Mouse (Mus musculus): ENCODE results near the gene Zfp512. TPM values are rescaled to one million over a fixed set of nuclear protein-coding genes. Genes with fewer than 3 reads are reported as not detected.
"Not testable (repeated sequence)": the region's sequence is repeated elsewhere in the genome, so short reads cannot be mapped to it uniquely, and the experiment has no call there.

Gene Zfp512
- polyA plus RNA-seq, 2 experiments: 38.1 to 41.5 TPM

DNA sequence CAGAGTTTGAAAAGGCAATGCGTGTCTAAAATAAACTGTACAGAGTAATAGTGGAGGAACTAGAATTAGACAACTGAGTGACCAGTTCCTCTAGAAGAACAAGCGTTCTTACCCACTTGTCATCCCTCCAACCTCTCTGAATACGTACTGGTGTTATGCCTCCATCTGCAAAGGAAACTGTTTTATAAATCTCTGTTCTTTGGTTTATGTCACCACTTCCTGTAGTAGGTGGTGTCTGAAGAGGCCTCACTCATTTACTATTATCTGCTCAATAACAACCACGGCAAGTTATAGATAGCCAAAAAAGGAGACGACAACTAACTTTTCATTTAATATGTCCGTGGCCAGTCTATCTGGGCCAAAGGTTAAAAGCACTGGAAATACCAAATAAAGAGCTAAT is 68.3 kb downstream of the Zfp512 start:
- no peak for ATAC-seq (ENCODE audit: low FRiP score, low read depth)
- Histone ChIP-seq H3K4me3 (replicated peaks; ENCODE audit: low read length) (no peak overlapping the region), H3K27me3 (ENCODE audit: control insufficient read depth, insufficient read depth, low read length) (no peaks in the 10 kb centered on the region), H3K4me1 (ENCODE audit: control insufficient read depth, insufficient read depth, low read length) (no peaks in the 10 kb centered on the region), H3K27ac (replicated peaks; ENCODE audit: low read depth, low read length) (no peak overlapping the region), H3K4me2 (replicated peaks; ENCODE audit: low read depth, low read length, severe bottlenecking) (no peak overlapping the region), H3K9me3 (ENCODE audit: control insufficient read depth, low read length) (no peaks in the 10 kb centered on the region), H3K9ac (ENCODE audit: low read depth, low read length, severe bottlenecking) (no peak overlapping the region), H3K36me3 (ENCODE audit: control insufficient read depth, insufficient read depth, low read length) (peaks cover 71% of the 10 kb centered on the region)
- WGBS: 92% methylated on average over 6 of the region's 6 CpGs
- DNase-seq (ENCODE audit: low spot score): no peak
- TF ChIP-seq POLR2A (IDR thresholded peaks at IDR 0.05; ENCODE audit: borderline replicate concordance, extremely low read depth, insufficient read depth, insufficient read length): no peak

DNA sequence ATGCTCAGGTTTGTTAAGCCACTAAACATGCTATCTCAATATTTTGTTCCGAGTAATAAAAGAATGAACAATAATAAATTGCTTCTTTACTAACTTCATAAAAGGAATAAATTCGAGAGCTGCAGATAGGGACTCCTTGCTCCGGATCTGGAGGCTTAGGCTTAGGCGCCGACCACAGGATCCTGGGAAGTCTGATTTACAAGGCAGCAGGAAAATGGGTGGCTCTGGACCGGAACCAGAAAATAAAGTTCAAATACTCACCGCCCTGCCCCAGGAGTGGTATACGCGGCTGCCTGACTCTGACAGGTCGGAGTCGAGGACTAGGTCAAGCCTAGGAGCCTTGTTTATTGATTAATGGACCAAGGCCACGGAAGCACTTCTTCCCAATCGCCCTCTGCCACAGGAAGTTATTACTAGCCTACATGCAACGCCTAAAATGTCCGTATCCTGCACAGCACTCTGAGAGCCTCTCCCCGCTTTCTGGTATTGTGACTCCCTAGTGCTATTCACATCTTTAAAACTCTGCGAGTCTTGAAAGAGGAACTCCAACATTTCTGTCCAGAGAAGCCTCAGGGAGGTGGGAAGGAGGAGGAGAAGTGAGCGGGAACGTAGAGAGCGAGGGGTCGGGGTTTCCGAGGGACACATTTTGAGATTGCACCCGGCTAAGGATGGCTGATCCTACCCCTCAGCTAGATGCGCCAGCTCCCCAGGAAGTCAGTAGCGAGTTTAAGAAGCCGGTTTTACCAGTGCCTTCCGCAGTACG is 74.3 kb downstream of the Zfp512 start, which contains the start of gene Slc4a1ap:
Slc4a1ap (plus strand) TSS at position 642 of the 763 bp plus-strand sequence.
- 0 out of 2 replicates have a peak, but pooled peaks have one; percentile 28 for TF ChIP-seq POLR2A (IDR thresholded peaks at IDR 0.05; ENCODE audit: borderline replicate concordance, extremely low read depth, insufficient read depth, insufficient read length)
- 2% methylated on average over 28 of the region's 28 CpGs for WGBS
- Histone ChIP-seq H3K27ac (replicated peaks; ENCODE audit: low read depth, low read length) (peak within 1 kb of the TSS; percentile 82; the same call in 1 of the 2 replicates), H3K36me3 (ENCODE audit: control insufficient read depth, insufficient read depth, low read length) (peaks cover 41% of the 10 kb centered on the region), H3K4me2 (replicated peaks; ENCODE audit: low read depth, low read length, severe bottlenecking) (peak within 1 kb of the TSS; percentile 85), H3K4me1 (ENCODE audit: control insufficient read depth, insufficient read depth, low read length) (peaks cover 11% of the 10 kb centered on the region), H3K4me3 (replicated peaks; ENCODE audit: low read length) (peak within 1 kb of the TSS; percentile 86), H3K27me3 (ENCODE audit: control insufficient read depth, insufficient read depth, low read length) (no peaks in the 10 kb centered on the region), H3K9ac (ENCODE audit: low read depth, low read length, severe bottlenecking) (peak within 1 kb of the TSS; percentile 84), H3K9me3 (ENCODE audit: control insufficient read depth, low read length) (no peaks in the 10 kb centered on the region)
- DNase-seq (ENCODE audit: low spot score): peak; percentile 75
- ATAC-seq (ENCODE audit: low FRiP score, low read depth): peak; percentile 83

DNA sequence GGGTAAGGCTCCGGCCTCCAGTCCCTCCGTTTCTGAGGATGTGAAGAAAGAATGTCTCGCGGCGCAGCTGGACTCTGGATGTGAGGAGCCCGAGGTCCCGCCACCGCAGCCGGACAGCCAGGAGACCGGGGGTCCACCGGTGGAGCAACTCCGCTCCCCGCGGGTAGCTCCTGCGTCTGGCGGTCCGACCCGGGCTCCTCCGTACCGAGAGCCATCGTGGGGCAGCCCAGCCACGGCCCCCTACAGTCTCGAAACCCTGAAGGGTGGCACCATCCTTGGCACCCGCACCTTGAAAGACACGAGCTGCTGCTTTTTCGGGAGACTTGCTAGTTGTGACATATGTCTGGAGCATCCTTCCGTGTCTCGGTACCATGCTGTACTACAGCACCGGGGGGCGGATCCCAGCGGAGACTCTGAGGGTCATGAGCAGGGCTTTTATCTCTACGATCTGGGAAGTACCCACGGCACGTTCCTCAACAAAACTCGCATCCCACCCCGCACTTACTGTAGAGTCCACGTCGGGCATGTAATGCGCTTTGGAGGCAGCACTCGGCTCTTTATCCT is 75.0 kb downstream of the Zfp512 start:
- no peak for DNase-seq (ENCODE audit: low spot score)
- 0 out of 2 replicates have a peak, but pooled peaks have one; percentile 6 for ATAC-seq (ENCODE audit: low FRiP score, low read depth)
- TF ChIP-seq POLR2A (IDR thresholded peaks at IDR 0.05; ENCODE audit: borderline replicate concordance, extremely low read depth, insufficient read depth, insufficient read length): no peak

DNA sequence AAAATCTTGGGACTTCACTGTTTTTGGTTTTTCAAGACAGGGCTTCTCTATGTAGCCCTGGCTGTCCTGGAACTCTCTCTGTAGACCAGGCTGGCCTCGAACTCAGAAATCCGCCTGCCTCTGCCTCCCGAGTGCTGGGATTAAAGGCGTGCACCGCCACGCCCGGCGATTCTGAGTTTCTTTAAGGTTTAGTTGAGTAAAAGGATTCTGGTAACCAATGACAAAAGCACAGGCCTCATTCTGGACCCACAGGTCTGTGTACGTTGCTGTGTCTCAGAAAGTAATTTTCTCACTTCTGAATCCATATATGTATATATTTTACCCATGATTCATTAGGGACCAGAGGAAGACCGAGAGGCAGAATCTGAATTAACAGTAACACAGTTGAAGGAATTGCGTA is 75.5 kb downstream of the Zfp512 start, which contains the start of gene Supt7l:
Supt7l (minus strand) TSS at position 101 of the 400 bp plus-strand sequence.
- peak within 1 kb of the TSS; percentile 84 for H3K9ac ChIP-seq (ENCODE audit: low read depth, low read length, severe bottlenecking)
- H3K9me3 ChIP-seq (ENCODE audit: control insufficient read depth, low read length); H3K27me3 ChIP-seq (ENCODE audit: control insufficient read depth, insufficient read depth, low read length); ATAC-seq (ENCODE audit: low FRiP score, low read depth); DNase-seq (ENCODE audit: low spot score): not testable (repeated sequence)
- peaks cover 42% of the 10 kb centered on the region for H3K36me3 ChIP-seq (ENCODE audit: control insufficient read depth, insufficient read depth, low read length)
- H3K4me1 ChIP-seq (ENCODE audit: control insufficient read depth, insufficient read depth, low read length): peaks cover 11% of the 10 kb centered on the region
- peak within 1 kb of the TSS; percentile 86 for H3K4me3 ChIP-seq (replicated peaks; ENCODE audit: low read length)
- H3K27ac ChIP-seq (replicated peaks; ENCODE audit: low read depth, low read length): peak within 1 kb of the TSS; percentile 82; the same call in 1 of the 2 replicates
- 77% methylated on average over 11 of the region's 11 CpGs for WGBS
- peak within 1 kb of the TSS; percentile 85 for H3K4me2 ChIP-seq (replicated peaks; ENCODE audit: low read depth, low read length, severe bottlenecking)

More for the DNA sequence above, 75.0 kb downstream of the Zfp512 start:
- peak overlapping the region; percentile 84 for H3K9ac ChIP-seq (ENCODE audit: low read depth, low read length, severe bottlenecking)
- H3K4me2 ChIP-seq (replicated peaks; ENCODE audit: low read depth, low read length, severe bottlenecking): peak overlapping the region; percentile 85
- 3% methylated on average over 40 of the region's 40 CpGs for WGBS
- no peaks in the 10 kb centered on the region for H3K27me3 ChIP-seq (ENCODE audit: control insufficient read depth, insufficient read depth, low read length)
- no peaks in the 10 kb centered on the region for H3K9me3 ChIP-seq (ENCODE audit: control insufficient read depth, low read length)
- peak overlapping the region; percentile 86 for H3K4me3 ChIP-seq (replicated peaks; ENCODE audit: low read length)
- H3K36me3 ChIP-seq (ENCODE audit: control insufficient read depth, insufficient read depth, low read length): peaks cover 43% of the 10 kb centered on the region
- 0 out of 2 replicates have a peak overlapping the region, but pooled peaks have one; percentile 82 for H3K27ac ChIP-seq (replicated peaks; ENCODE audit: low read depth, low read length)
- peaks cover 11% of the 10 kb centered on the region for H3K4me1 ChIP-seq (ENCODE audit: control insufficient read depth, insufficient read depth, low read length)

DNA sequence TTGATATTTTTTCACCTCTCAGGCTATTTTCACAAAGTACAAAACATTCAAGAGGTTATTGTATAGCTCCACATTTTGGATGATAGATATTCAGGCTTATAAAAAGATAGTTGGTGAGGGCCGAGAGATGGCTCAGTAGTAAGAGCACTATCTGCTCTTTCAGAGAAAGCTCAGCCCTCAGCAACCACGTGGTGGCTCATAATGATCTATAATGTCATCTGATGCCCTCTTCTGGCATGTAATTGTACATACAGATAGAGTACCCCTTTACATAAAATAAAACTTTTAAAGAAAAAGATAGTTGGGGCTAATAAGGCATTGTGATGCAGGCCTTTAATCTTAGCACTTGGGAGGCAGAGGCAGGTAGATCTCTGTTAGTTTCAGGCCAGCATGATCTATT is 76.3 kb downstream of the Zfp512 start:
- DNase-seq (ENCODE audit: low spot score) (no peak), ATAC-seq (ENCODE audit: low FRiP score, low read depth) (no peak)
- H3K27ac ChIP-seq (replicated peaks; ENCODE audit: low read depth, low read length): no peak overlapping the region
- no peak overlapping the region for H3K4me3 ChIP-seq (replicated peaks; ENCODE audit: low read length)
- peaks cover 11% of the 10 kb centered on the region for H3K4me1 ChIP-seq (ENCODE audit: control insufficient read depth, insufficient read depth, low read length)
- no peak overlapping the region for H3K4me2 ChIP-seq (replicated peaks; ENCODE audit: low read depth, low read length, severe bottlenecking)
- H3K27me3 ChIP-seq (ENCODE audit: control insufficient read depth, insufficient read depth, low read length): no peaks in the 10 kb centered on the region
- 58% methylated on average over 2 of the region's 2 CpGs for WGBS
- H3K36me3 ChIP-seq (ENCODE audit: control insufficient read depth, insufficient read depth, low read length): peaks cover 44% of the 10 kb centered on the region
- TF ChIP-seq POLR2A (IDR thresholded peaks at IDR 0.05; ENCODE audit: borderline replicate concordance, extremely low read depth, insufficient read depth, insufficient read length): no peak
- no peak overlapping the region for H3K9ac ChIP-seq (ENCODE audit: low read depth, low read length, severe bottlenecking)
- no peaks in the 10 kb centered on the region for H3K9me3 ChIP-seq (ENCODE audit: control insufficient read depth, low read length)

Other genes starting within 250 kb of the Zfp512 start
- gene Ppm1g, start 231.7 kb upstream of the Zfp512 start, polyA plus RNA-seq (2012; rRNA removed): 91.2 and 118 TPM in 2 replicates
- 98.8 and 111 TPM in 2 replicates for gene Ppm1g, start 231.7 kb upstream of the Zfp512 start, polyA plus RNA-seq (2014; fragmentation: Nextera tagmentation; extraction: Ambion mirVana)
- gene Nrbp1, start 211.6 kb upstream of the Zfp512 start, polyA plus RNA-seq (2012; rRNA removed): 161 and 181 TPM in 2 replicates
- 157 and 166 TPM in 2 replicates for gene Nrbp1, start 211.6 kb upstream of the Zfp512 start, polyA plus RNA-seq (2014; fragmentation: Nextera tagmentation; extraction: Ambion mirVana)
- gene Gm9970, start 211.2 kb upstream of the Zfp512 start, polyA plus RNA-seq (2012; rRNA removed): 0.15 TPM in 1 of 2 replicates, not detected in the other
- 0.40 TPM in 1 of 2 replicates, not detected in the other for gene Gm9970, start 211.2 kb upstream of the Zfp512 start, polyA plus RNA-seq (2014; fragmentation: Nextera tagmentation; extraction: Ambion mirVana)
- 25.2 and 31.4 TPM in 2 replicates for gene Krtcap3, start 200.7 kb upstream of the Zfp512 start, polyA plus RNA-seq (2012; rRNA removed)
- gene Krtcap3, start 200.7 kb upstream of the Zfp512 start, polyA plus RNA-seq (2014; fragmentation: Nextera tagmentation; extraction: Ambion mirVana): 10.2 and 16.4 TPM in 2 replicates
- gene Ift172, start 161.3 kb upstream of the Zfp512 start, polyA plus RNA-seq (2012; rRNA removed): 53.3 and 64.2 TPM in 2 replicates
- 41.6 and 46.1 TPM in 2 replicates for gene Ift172, start 161.3 kb upstream of the Zfp512 start, polyA plus RNA-seq (2014; fragmentation: Nextera tagmentation; extraction: Ambion mirVana)
- 174 and 211 TPM in 2 replicates for gene Fndc4, start 156.4 kb upstream of the Zfp512 start, polyA plus RNA-seq (2012; rRNA removed)
- gene Fndc4, start 156.4 kb upstream of the Zfp512 start, polyA plus RNA-seq (2014; fragmentation: Nextera tagmentation; extraction: Ambion mirVana): 93.9 and 101 TPM in 2 replicates
- 0.47 and 1.2 TPM in 2 replicates for gene Gckr, start 155.0 kb upstream of the Zfp512 start, polyA plus RNA-seq (2012; rRNA removed)
- gene Gckr, start 155.0 kb upstream of the Zfp512 start, polyA plus RNA-seq (2014; fragmentation: Nextera tagmentation; extraction: Ambion mirVana): 0.36 TPM in 1 of 2 replicates, not detected in the other
- 0.06 and 0.13 TPM in 2 replicates for gene 4930548H24Rik, start 33.3 kb downstream of the Zfp512 start, polyA plus RNA-seq (2012; rRNA removed)
- gene 4930548H24Rik, start 33.3 kb downstream of the Zfp512 start, polyA plus RNA-seq (2014; fragmentation: Nextera tagmentation; extraction: Ambion mirVana): not detected in 2 replicates
- 25.7 and 27.8 TPM in 2 replicates for gene Gpn1, start 42.3 kb downstream of the Zfp512 start, polyA plus RNA-seq (2012; rRNA removed)
- 47.1 and 53.4 TPM in 2 replicates for gene Gpn1, start 42.3 kb downstream of the Zfp512 start, polyA plus RNA-seq (2014; fragmentation: Nextera tagmentation; extraction: Ambion mirVana)
- gene Slc4a1ap, start 74.6 kb downstream of the Zfp512 start, polyA plus RNA-seq (2012; rRNA removed): 19.5 and 20.2 TPM in 2 replicates
- gene Slc4a1ap, start 74.6 kb downstream of the Zfp512 start, polyA plus RNA-seq (2014; fragmentation: Nextera tagmentation; extraction: Ambion mirVana): 23.9 and 27.7 TPM in 2 replicates
- 18.0 and 20.9 TPM in 2 replicates for gene Supt7l, start 75.4 kb downstream of the Zfp512 start, polyA plus RNA-seq (2012; rRNA removed)
- 11.4 and 13.7 TPM in 2 replicates for gene Supt7l, start 75.4 kb downstream of the Zfp512 start, polyA plus RNA-seq (2014; fragmentation: Nextera tagmentation; extraction: Ambion mirVana)
- gene Mrpl33, start 144.5 kb downstream of the Zfp512 start, polyA plus RNA-seq (2012; rRNA removed): 76.9 and 138 TPM in 2 replicates
- gene Mrpl33, start 144.5 kb downstream of the Zfp512 start, polyA plus RNA-seq (2014; fragmentation: Nextera tagmentation; extraction: Ambion mirVana): 266 and 312 TPM in 2 replicates
- gene Rbks, start 245.2 kb downstream of the Zfp512 start, polyA plus RNA-seq (2012; rRNA removed): 1.5 and 1.9 TPM in 2 replicates
- 2.2 and 3.0 TPM in 2 replicates for gene Rbks, start 245.2 kb downstream of the Zfp512 start, polyA plus RNA-seq (2014; fragmentation: Nextera tagmentation; extraction: Ambion mirVana)
- 22.7 and 23.4 TPM in 2 replicates for gene Babam2, start 245.3 kb downstream of the Zfp512 start, polyA plus RNA-seq (2012; rRNA removed)
- 27.7 and 35.8 TPM in 2 replicates for gene Babam2, start 245.3 kb downstream of the Zfp512 start, polyA plus RNA-seq (2014; fragmentation: Nextera tagmentation; extraction: Ambion mirVana)

Data from limb, embryonic 14.5 days (tissue).